8 mouse cellular contexts compared by ENCODE assay signal in genomic region chr6:128034317-128035249, GRCm38 (mm10).
DNase-seq lines count a peak whose midpoint lies in the region; ATAC-seq and TF ChIP-seq lines count a peak whose summit lies in the region.

No protein-coding gene starts in this region.

- peak overlapping the region; percentile 68 for H3K4me3 ChIP-seq in ES-Bruce4 (ENCODE audit: low read depth, low read length)
- H3K4me3 ChIP-seq in embryonic facial prominence, embryonic 14.5 days (ENCODE audit: low read depth, low read length) = peak overlapping the region; percentile 55
- H3K4me3 ChIP-seq in heart, embryonic 11.5 days (ENCODE audit: low read depth, low read length) = peak overlapping the region; percentile 62
- peak overlapping the region; percentile 54 for H3K4me3 ChIP-seq in kidney, embryonic 14.5 days (ENCODE audit: low read length)
- H3K4me3 ChIP-seq in lung, embryonic 16.5 days (ENCODE audit: low read length) = peak overlapping the region; percentile 53

- DNase-seq in adrenal gland, postnatal 14 days = peak; percentile 77
- DNase-seq in embryonic facial prominence, embryonic 14.5 days (ENCODE audit: low spot score) = peak; percentile 94
- peak; percentile 95 for DNase-seq in retina, postnatal 1 day

- H3K4me2 ChIP-seq in embryonic facial prominence, embryonic 14.5 days (ENCODE audit: low read depth, low read length) = peak overlapping the region; percentile 90
- H3K4me2 ChIP-seq in heart, embryonic 11.5 days = peak overlapping the region; percentile 98
- peak overlapping the region; percentile 97 for H3K4me2 ChIP-seq in kidney, embryonic 14.5 days (replicated peaks; ENCODE audit: low read depth, low read length)
- peak overlapping the region; percentile 92 for H3K4me2 ChIP-seq in lung, embryonic 16.5 days (ENCODE audit: low read depth, low read length)

- peak; percentile 16 for TF ChIP-seq CTCF in ES-Bruce4 (IDR thresholded peaks at IDR 0.05; ENCODE audit: low read depth, low read length)

- no peaks in the 10 kb centered on the region for H3K36me3 ChIP-seq in ES-Bruce4 (ENCODE audit: control insufficient read depth, insufficient read depth, low read length, poor library complexity, severe bottlenecking)
- no peaks in the 10 kb centered on the region for H3K36me3 ChIP-seq in embryonic facial prominence, embryonic 14.5 days (ENCODE audit: control insufficient read depth, insufficient read depth, low read length)
- H3K36me3 ChIP-seq in heart, embryonic 11.5 days (ENCODE audit: control insufficient read depth, insufficient read depth, low read length) = no peaks in the 10 kb centered on the region
- H3K36me3 ChIP-seq in kidney, embryonic 14.5 days (ENCODE audit: control insufficient read depth, insufficient read depth, low read length) = no peaks in the 10 kb centered on the region
- no peaks in the 10 kb centered on the region for H3K36me3 ChIP-seq in lung, embryonic 16.5 days (ENCODE audit: control insufficient read depth, insufficient read depth, low read length)

- ATAC-seq in embryonic facial prominence, embryonic 14.5 days (ENCODE audit: low read depth) = peak; percentile 86
- peak; percentile 64 for ATAC-seq in heart, embryonic 11.5 days (replicated peaks; ENCODE audit: insufficient number of reproducible peaks, low FRiP score, low TSS enrichment)
- ATAC-seq in kidney, embryonic 14.5 days (ENCODE audit: low FRiP score, low TSS enrichment) = peak; percentile 82
- ATAC-seq in lung, embryonic 16.5 days (ENCODE audit: low read depth) = peak; percentile 82
- no peak for ATAC-seq in monocyte, adult 5-6 weeks (replicated peaks; ENCODE audit: insufficient number of reproducible peaks, low FRiP score, low TSS enrichment, poor library complexity, severe bottlenecking)

- H3K27me3 ChIP-seq in ES-Bruce4 (ENCODE audit: control insufficient read depth, insufficient read depth, low read length, poor library complexity, severe bottlenecking) = no peaks in the 10 kb centered on the region
- H3K27me3 ChIP-seq in embryonic facial prominence, embryonic 14.5 days (replicated peaks; ENCODE audit: control insufficient read depth, insufficient read depth, low read length) = no peaks in the 10 kb centered on the region
- H3K27me3 ChIP-seq in heart, embryonic 11.5 days (ENCODE audit: control insufficient read depth, insufficient read depth, low read length) = no peaks in the 10 kb centered on the region
- H3K27me3 ChIP-seq in kidney, embryonic 14.5 days (ENCODE audit: control insufficient read depth, insufficient read depth, low read length) = peaks cover 8% of the 10 kb centered on the region; the same call in 1 of the 2 replicates
- H3K27me3 ChIP-seq in lung, embryonic 16.5 days (ENCODE audit: control insufficient read depth, insufficient read depth, low read depth, low read length) = no peaks in the 10 kb centered on the region

- H3K9ac ChIP-seq in ES-Bruce4 (ENCODE audit: low read depth, poor library complexity, severe bottlenecking) = peak overlapping the region; percentile 65
- peak overlapping the region; percentile 70 for H3K9ac ChIP-seq in embryonic facial prominence, embryonic 14.5 days (ENCODE audit: low read depth, low read length)
- H3K9ac ChIP-seq in heart, embryonic 11.5 days (ENCODE audit: low read depth, low read length) = peak overlapping the region; percentile 83
- H3K9ac ChIP-seq in kidney, embryonic 14.5 days (ENCODE audit: low read depth, low read length) = peak overlapping the region; percentile 64
- peak overlapping the region; percentile 69 for H3K9ac ChIP-seq in lung, embryonic 16.5 days (ENCODE audit: low read length)

- WGBS in embryonic facial prominence, embryonic 14.5 days = under 1% methylated on average over 54 of the region's 80 CpGs
- under 1% methylated on average over 80 of the region's 80 CpGs for WGBS in heart, embryonic 11.5 days (ENCODE audit: insufficient replicate concordance)
- 1% methylated on average over 78 of the region's 80 CpGs for WGBS in kidney, embryonic 14.5 days
- WGBS in lung, embryonic 16.5 days = 1% methylated on average over 80 of the region's 80 CpGs

- TF ChIP-seq POLR2A in ES-Bruce4 (IDR thresholded peaks at IDR 0.05; ENCODE audit: insufficient read depth, low read length) = no peak

- TF ChIP-seq EP300 in ES-Bruce4 (IDR thresholded peaks at IDR 0.05; ENCODE audit: insufficient read depth, low read depth, low read length) = no peak

- H3K27ac ChIP-seq in ES-Bruce4 (ENCODE audit: insufficient read depth, low read length) = no peak overlapping the region
- H3K27ac ChIP-seq in embryonic facial prominence, embryonic 14.5 days (replicated peaks; ENCODE audit: low read depth, low read length) = peak overlapping the region; percentile 67
- peak overlapping the region; percentile 82 for H3K27ac ChIP-seq in heart, embryonic 11.5 days (ENCODE audit: low read depth, low read length)
- peak overlapping the region; percentile 42; the same call in 1 of the 2 replicates for H3K27ac ChIP-seq in kidney, embryonic 14.5 days (ENCODE audit: low read depth, low read length)
- H3K27ac ChIP-seq in lung, embryonic 16.5 days (ENCODE audit: low read length) = peak overlapping the region; percentile 51; the same call in 1 of the 2 replicates

- no peaks in the 10 kb centered on the region for H3K9me3 ChIP-seq in ES-Bruce4 (replicated peaks; ENCODE audit: control insufficient read depth, insufficient read depth, low read length, poor library complexity, severe bottlenecking)
- no peaks in the 10 kb centered on the region for H3K9me3 ChIP-seq in embryonic facial prominence, embryonic 14.5 days (ENCODE audit: control insufficient read depth, low read length)
- no peaks in the 10 kb centered on the region for H3K9me3 ChIP-seq in heart, embryonic 11.5 days (replicated peaks; ENCODE audit: control insufficient read depth, low read length)
- H3K9me3 ChIP-seq in kidney, embryonic 14.5 days (ENCODE audit: control insufficient read depth, low read length) = no peaks in the 10 kb centered on the region
- H3K9me3 ChIP-seq in lung, embryonic 16.5 days (ENCODE audit: control insufficient read depth, low read length) = no peaks in the 10 kb centered on the region

- H3K4me1 ChIP-seq in ES-Bruce4 (ENCODE audit: control insufficient read depth, insufficient read depth, low read length) = peaks cover 5% of the 10 kb centered on the region
- peaks cover 40% of the 10 kb centered on the region for H3K4me1 ChIP-seq in embryonic facial prominence, embryonic 14.5 days (ENCODE audit: control insufficient read depth, insufficient read depth, low read length)
- peaks cover 56% of the 10 kb centered on the region for H3K4me1 ChIP-seq in heart, embryonic 11.5 days (ENCODE audit: control insufficient read depth, insufficient read depth, low read length)
- peaks cover 37% of the 10 kb centered on the region for H3K4me1 ChIP-seq in kidney, embryonic 14.5 days (ENCODE audit: control insufficient read depth, insufficient read depth, low read length)
- H3K4me1 ChIP-seq in lung, embryonic 16.5 days (replicated peaks; ENCODE audit: control insufficient read depth, insufficient read depth, low read length) = peaks cover 40% of the 10 kb centered on the region
